Mouse (Mus musculus) limb, embryonic 14.5 days (tissue): ENCODE results near the gene Ifit1. TPM values are rescaled to one million over a fixed set of nuclear protein-coding genes. Genes with fewer than 3 reads are reported as not detected.

Experiments
- ATAC-seq: fragments of 200-750 bp; cut with Nextera tagmentation; 2 replicates; pipeline ENCODE4 v1.8.0; 2017; ENCODE audit warnings: low read depth, moderate number of reproducible peaks, moderate TSS enrichment; ENCODE audit not compliant: low FRiP score
- DNase-seq: peaks from one replicate; pipeline ENCODE4 v3.0.0-alpha.2; 2015; ENCODE audit warnings: low spot score
- H3K27ac ChIP-seq: fragments of 300-500 bp; sonication (generic); replicated peaks from 2 replicates; pipeline ENCODE4 v1.5.1; 2014; ENCODE audit warnings: low read depth, mild to moderate bottlenecking, low read length, moderate library complexity, mixed read lengths
- H3K27me3 ChIP-seq: fragments of 300-500 bp; sonication (generic); 2 replicates; pipeline ENCODE4 v1.6.1; 2014; ENCODE audit warnings: low read length, mixed read lengths; ENCODE audit not compliant: control insufficient read depth, insufficient read depth
- H3K36me3 ChIP-seq: fragments of 300-500 bp; sonication (generic); 2 replicates; pipeline ENCODE4 v1.6.1; 2014; ENCODE audit warnings: mild to moderate bottlenecking, low read length, moderate library complexity, mixed read lengths; ENCODE audit not compliant: control insufficient read depth, insufficient read depth
- H3K4me1 ChIP-seq: fragments of 300-500 bp; sonication (generic); 2 replicates; pipeline ENCODE4 v1.6.1; 2014; ENCODE audit warnings: antibody characterized with exemption, low read length, mixed read lengths; ENCODE audit not compliant: control insufficient read depth, insufficient read depth
- H3K4me2 ChIP-seq: fragments of 300-500 bp; sonication (generic); replicated peaks from 2 replicates; pipeline ENCODE4 v1.6.1; 2014; ENCODE audit warnings: low read depth, mild to moderate bottlenecking, low read length, moderate library complexity; ENCODE audit not compliant: severe bottlenecking
- H3K4me3 ChIP-seq: fragments of 300-500 bp; sonication (generic); replicated peaks from 2 replicates; pipeline ENCODE4 v1.5.1; 2014; ENCODE audit warnings: low read length
- H3K9ac ChIP-seq: fragments of 300-500 bp; sonication (generic); 2 replicates; pipeline ENCODE4 v1.6.1; 2014; ENCODE audit warnings: mild to moderate bottlenecking, low read depth, low read length, moderate library complexity; ENCODE audit not compliant: severe bottlenecking
- H3K9me3 ChIP-seq: fragments of 300-500 bp; sonication (generic); 2 replicates; pipeline ENCODE4 v1.6.1; 2016; ENCODE audit warnings: low read length; ENCODE audit not compliant: control insufficient read depth
- POLR2A ChIP-seq: fragments of 200-500 bp; IDR thresholded peaks from 2 replicates; pipeline ENCODE4 v1.8.0; 2012; ENCODE audit warnings: inconsistent platforms, mild to moderate bottlenecking, moderate library complexity, borderline replicate concordance; ENCODE audit not compliant: insufficient read depth, insufficient read length; ENCODE audit errors: extremely low read depth
- WGBS: fragments of 180-500 bp; shearing (Covaris S2); extraction: QIAGEN DNeasy Blood & Tissue Kit; methylation state at CpG from one replicate; pipeline ENCODE4 v1.1.7; 2014; 5-methylcytosine and 5-hydroxymethylcytosine counted together
- polyA plus RNA-seq, 2 experiments: library from polyadenylated mRNA; depleted of rRNA in 1 of 2; stranded (reverse) in 1 of 2; unstranded in 1 of 2; fragments of >200 nt; fragmentation: Nextera tagmentation in 1 of 2; extraction: Ambion mirVana in 1 of 2; gene quantifications; 2 replicates each; pipeline versions ENCODE4 v1.2.1 to v1.2.3; 2012 to 2014

The Ifit1 gene
- polyA plus RNA-seq, 2 experiments, result 0.49 to 0.98 TPM

- H3K4me2 ChIP-seq, result no peak overlapping the region
- WGBS, result 86% methylated on average over 3 of the region's 3 CpGs
These were observed 57.8 kb downstream of the Ifit1 start for GRCm38 (mm10) chr19:34698432-34698831.

DNA sequence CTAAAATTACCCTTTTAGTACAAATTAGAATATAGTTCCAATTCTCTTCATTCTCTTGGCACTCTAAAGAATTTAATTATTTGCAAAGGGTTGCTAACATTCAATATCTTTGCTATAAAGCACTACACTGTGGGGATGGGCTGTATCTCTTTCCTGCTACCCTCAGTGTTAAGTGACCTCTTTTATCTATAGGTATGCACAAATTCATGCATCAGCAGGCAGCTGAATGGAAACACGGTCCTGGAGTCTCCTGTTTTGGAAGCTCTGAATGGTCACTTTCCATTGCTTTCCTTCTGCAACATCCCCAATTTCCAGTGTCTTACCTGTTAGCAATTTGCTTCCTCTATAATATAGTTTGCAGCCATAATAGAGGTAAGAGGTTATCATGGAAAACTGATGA lies 58.2 kb downstream of the Ifit1 start:
- no peaks in the 10 kb centered on the region for H3K36me3 ChIP-seq
- 75% methylated on average over 1 of the region's 1 CpGs for WGBS

More at GRCm38 (mm10) chr19:34698432-34698831, 57.8 kb downstream of the Ifit1 start:
- Histone ChIP-seq H3K9ac (no peak overlapping the region), H3K27ac (no peak overlapping the region), H3K9me3 (no peaks in the 10 kb centered on the region), H3K36me3 (no peaks in the 10 kb centered on the region), H3K27me3 (no peaks in the 10 kb centered on the region), H3K4me1 (no peaks in the 10 kb centered on the region), H3K4me3 (no peak overlapping the region)
- DNase-seq (no peak), ATAC-seq (no peak)
- TF ChIP-seq POLR2A, result no peak

DNA sequence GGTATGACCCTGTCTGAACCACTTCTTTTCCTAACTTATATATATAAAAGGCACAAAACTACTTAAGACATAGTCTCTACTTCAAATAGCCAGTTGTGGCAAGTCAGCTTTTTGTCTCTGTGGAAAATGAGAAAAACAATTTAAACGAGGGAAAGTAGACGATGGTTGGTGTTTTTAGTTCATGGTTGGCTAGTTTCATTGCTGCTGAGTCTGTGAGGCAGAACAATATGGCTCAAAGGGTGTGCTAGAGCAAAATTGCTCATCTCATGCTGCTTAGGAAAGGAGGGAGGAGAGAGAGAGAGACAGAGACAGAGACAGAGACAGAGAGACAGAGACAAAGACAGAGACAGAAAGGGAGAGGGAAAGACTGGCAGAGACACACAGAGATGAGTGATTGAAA lies 58.6 kb downstream of the Ifit1 start:
- no peaks in the 10 kb centered on the region for H3K9me3 ChIP-seq
- H3K27ac ChIP-seq, result no peak overlapping the region
- H3K4me3 ChIP-seq, result no peak overlapping the region
- H3K4me2 ChIP-seq, result no peak overlapping the region
- 78% methylated on average over 2 of the region's 2 CpGs for WGBS
- no peak for TF ChIP-seq POLR2A
- no peaks in the 10 kb centered on the region for H3K36me3 ChIP-seq
- no peak overlapping the region for H3K9ac ChIP-seq
- ATAC-seq (no peak), DNase-seq (no peak)
- no peaks in the 10 kb centered on the region for H3K4me1 ChIP-seq
- no peaks in the 10 kb centered on the region for H3K27me3 ChIP-seq

More for the DNA sequence above, 58.2 kb downstream of the Ifit1 start:
- H3K9ac ChIP-seq, result no peak overlapping the region
- H3K4me1 ChIP-seq, result no peaks in the 10 kb centered on the region
- no peak overlapping the region for H3K4me3 ChIP-seq
- H3K9me3 ChIP-seq, result no peaks in the 10 kb centered on the region
- no peak for TF ChIP-seq POLR2A
- H3K4me2 ChIP-seq, result no peak overlapping the region
- no peak overlapping the region for H3K27ac ChIP-seq
- DNase-seq, result no peak
- ATAC-seq, result no peak
- H3K27me3 ChIP-seq, result no peaks in the 10 kb centered on the region

Other genes starting within 250 kb of the Ifit1 start
- 42.0 and 51.6 TPM in 2 replicates for gene Ch25h, start 165.7 kb upstream of the Ifit1 start, polyA plus RNA-seq (2012; rRNA removed)
- gene Ch25h, start 165.7 kb upstream of the Ifit1 start, polyA plus RNA-seq (2014; fragmentation: Nextera tagmentation; extraction: Ambion mirVana), result 29.3 and 31.3 TPM in 2 replicates
- gene Lipa, start 113.4 kb upstream of the Ifit1 start, polyA plus RNA-seq (2012; rRNA removed), result 40.9 and 45.1 TPM in 2 replicates
- gene Lipa, start 113.4 kb upstream of the Ifit1 start, polyA plus RNA-seq (2014; fragmentation: Nextera tagmentation; extraction: Ambion mirVana), result 55.0 and 57.1 TPM in 2 replicates
- gene Ifit2, start 90.2 kb upstream of the Ifit1 start, polyA plus RNA-seq (2012; rRNA removed), result 5.2 and 5.3 TPM in 2 replicates
- gene Ifit2, start 90.2 kb upstream of the Ifit1 start, polyA plus RNA-seq (2014; fragmentation: Nextera tagmentation; extraction: Ambion mirVana), result 13.4 and 13.5 TPM in 2 replicates
- gene Ifit3, start 57.3 kb upstream of the Ifit1 start, polyA plus RNA-seq (2012; rRNA removed), result 0.73 and 1.2 TPM in 2 replicates
- 0.95 and 2.0 TPM in 2 replicates for gene Ifit3, start 57.3 kb upstream of the Ifit1 start, polyA plus RNA-seq (2014; fragmentation: Nextera tagmentation; extraction: Ambion mirVana)
- gene Ifit1bl1, start 38.9 kb upstream of the Ifit1 start, polyA plus RNA-seq (2012; rRNA removed), result 0.31 and 0.36 TPM in 2 replicates
- gene Ifit1bl1, start 38.9 kb upstream of the Ifit1 start, polyA plus RNA-seq (2014; fragmentation: Nextera tagmentation; extraction: Ambion mirVana), result 0.43 and 0.51 TPM in 2 replicates
- 0.04 and 0.20 TPM in 2 replicates for gene Ifit3b, start 32.9 kb upstream of the Ifit1 start, polyA plus RNA-seq (2012; rRNA removed)
- 0.18 TPM in 1 of 2 replicates, not detected in the other for gene Ifit3b, start 32.9 kb upstream of the Ifit1 start, polyA plus RNA-seq (2014; fragmentation: Nextera tagmentation; extraction: Ambion mirVana)
- 0.12 and 0.18 TPM in 2 replicates for gene Ifit1bl2, start 128 bp upstream of the Ifit1 start, polyA plus RNA-seq (2012; rRNA removed)
- 0.22 and 0.37 TPM in 2 replicates for gene Ifit1bl2, start 128 bp upstream of the Ifit1 start, polyA plus RNA-seq (2014; fragmentation: Nextera tagmentation; extraction: Ambion mirVana)
- 0.45 and 0.73 TPM in 2 replicates for gene Slc16a12, start 106.4 kb downstream of the Ifit1 start, polyA plus RNA-seq (2012; rRNA removed)
- gene Slc16a12, start 106.4 kb downstream of the Ifit1 start, polyA plus RNA-seq (2014; fragmentation: Nextera tagmentation; extraction: Ambion mirVana), result 0.66 and 1.3 TPM in 2 replicates
- gene Pank1, start 238.6 kb downstream of the Ifit1 start, polyA plus RNA-seq (2012; rRNA removed), result 4.2 and 4.3 TPM in 2 replicates
- gene Pank1, start 238.6 kb downstream of the Ifit1 start, polyA plus RNA-seq (2014; fragmentation: Nextera tagmentation; extraction: Ambion mirVana), result 8.0 and 8.7 TPM in 2 replicates